Mouse (Mus musculus) central nervous system, embryonic 18 days (tissue): Measurements from ENCODE around the gene Abhd16b. TPM values are rescaled to one million over a fixed set of nuclear protein-coding genes. Genes with fewer than 3 reads are reported as not detected.

Experiments used
- polyA plus RNA-seq: library from polyadenylated mRNA; depleted of rRNA; stranded (reverse); fragments of >200 nt; gene quantifications from 2 replicates; pipeline ENCODE4 v1.2.3, GENCODE M21; 2012; rRNA removed

Gene Abhd16b
- not detected in 2 replicates for polyA plus RNA-seq

DNA sequence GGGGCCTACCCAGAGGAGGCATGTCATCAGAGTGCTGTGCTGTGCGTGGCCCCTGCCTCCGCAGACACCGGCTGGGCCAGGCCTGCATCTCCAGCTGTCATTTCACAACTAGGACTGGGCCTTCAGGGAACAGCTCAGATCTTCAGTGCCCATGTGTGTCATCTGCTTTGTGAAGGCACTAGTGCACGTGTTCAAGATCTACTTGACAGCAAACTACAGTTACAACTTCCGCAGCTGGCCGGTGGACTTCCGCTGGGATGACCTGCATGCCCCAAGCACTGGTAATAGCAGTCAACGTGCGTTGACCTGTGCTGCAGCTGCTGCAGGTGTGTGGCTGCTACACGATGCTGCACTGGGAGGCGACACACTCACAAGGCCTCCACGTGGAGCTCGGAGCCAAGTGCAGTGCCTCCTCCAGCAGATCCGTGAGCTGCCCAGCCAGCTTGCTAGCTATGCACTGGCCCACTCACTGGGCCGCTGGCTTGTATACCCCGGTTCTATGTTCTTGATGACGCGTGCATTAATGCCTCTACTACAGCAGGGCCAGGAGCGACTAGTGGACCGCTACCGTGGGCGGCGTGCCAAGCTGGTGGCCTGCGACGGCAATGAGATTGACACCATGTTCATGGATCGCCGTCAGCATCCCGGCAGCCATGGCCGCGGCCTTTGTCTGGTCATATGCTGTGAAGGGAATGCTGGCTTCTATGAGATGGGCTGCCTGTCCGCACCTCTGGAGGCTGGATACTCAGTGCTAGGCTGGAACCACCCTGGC lies at the start of gene Abhd16b:
Abhd16b (plus strand) TSS at position 51 of the 772 bp plus-strand sequence.

DNA sequence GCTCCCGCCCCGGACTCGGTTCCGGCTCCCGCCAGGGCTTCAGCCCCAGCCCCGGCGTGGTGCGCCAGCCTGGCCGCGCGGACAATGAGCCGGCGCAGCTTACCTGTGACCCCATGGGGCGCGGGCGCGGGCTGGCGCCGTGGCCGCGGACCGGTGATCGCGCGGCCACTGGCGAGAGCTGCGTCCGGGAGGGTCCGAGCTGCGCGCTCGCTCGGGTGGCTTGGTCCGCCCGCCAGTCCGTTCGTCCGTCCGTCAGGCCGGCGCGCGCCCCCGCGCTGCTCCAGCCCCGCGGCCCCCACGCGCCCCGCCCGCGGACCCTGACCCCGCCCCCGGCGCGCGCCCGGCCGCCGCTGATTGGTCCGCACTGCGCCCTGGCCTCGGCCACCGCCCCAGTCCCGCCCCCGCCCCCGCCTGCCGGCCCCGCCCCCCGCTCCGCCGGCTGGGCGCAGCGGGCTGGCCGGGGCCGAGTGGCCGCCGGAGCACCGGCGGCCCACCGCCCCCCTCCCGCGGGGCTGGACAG lies 33.8 kb upstream of the Abhd16b start, which contains the start of gene Zbtb46:
Zbtb46 (minus strand) TSS at position 274 of the 520 bp plus-strand sequence.

DNA sequence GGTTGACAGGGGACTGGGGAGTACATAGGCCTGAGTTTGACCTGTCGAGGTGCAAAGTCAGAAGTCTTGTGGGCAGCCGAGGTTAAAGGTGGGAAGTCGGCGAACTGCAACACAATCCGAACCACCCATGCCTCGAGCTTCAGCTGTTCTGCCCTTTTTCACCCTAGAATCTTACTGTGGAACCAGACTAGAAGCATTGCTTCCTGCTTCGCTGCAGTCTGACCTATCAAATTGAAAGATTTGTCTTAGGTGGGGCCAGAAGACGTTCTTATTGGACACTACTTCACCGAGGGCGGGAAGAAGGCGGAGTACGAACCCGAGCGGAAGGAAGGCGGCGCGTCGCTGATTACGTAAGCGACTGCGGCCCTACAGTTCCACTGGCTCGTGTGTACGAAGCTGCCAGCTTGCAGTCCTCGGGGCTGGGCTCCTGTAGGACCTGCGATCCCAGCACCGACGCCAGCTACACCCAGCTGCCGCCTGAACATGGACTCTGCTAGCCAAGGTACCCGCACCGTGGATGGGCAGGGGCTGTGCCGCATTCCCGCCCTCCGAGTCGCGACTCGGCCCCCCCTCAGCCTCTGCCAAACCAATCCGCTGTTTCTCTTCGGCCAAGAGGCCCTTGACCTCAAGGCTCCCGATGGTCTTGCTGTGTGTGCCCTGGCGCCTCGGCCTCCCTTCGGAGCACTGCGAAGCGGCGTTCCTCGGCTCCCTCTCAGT lies 4.0 kb downstream of the Abhd16b start, which contains the start of gene Tpd52l2:
Tpd52l2 (plus strand) TSS at position 312 of the 717 bp plus-strand sequence.

DNA sequence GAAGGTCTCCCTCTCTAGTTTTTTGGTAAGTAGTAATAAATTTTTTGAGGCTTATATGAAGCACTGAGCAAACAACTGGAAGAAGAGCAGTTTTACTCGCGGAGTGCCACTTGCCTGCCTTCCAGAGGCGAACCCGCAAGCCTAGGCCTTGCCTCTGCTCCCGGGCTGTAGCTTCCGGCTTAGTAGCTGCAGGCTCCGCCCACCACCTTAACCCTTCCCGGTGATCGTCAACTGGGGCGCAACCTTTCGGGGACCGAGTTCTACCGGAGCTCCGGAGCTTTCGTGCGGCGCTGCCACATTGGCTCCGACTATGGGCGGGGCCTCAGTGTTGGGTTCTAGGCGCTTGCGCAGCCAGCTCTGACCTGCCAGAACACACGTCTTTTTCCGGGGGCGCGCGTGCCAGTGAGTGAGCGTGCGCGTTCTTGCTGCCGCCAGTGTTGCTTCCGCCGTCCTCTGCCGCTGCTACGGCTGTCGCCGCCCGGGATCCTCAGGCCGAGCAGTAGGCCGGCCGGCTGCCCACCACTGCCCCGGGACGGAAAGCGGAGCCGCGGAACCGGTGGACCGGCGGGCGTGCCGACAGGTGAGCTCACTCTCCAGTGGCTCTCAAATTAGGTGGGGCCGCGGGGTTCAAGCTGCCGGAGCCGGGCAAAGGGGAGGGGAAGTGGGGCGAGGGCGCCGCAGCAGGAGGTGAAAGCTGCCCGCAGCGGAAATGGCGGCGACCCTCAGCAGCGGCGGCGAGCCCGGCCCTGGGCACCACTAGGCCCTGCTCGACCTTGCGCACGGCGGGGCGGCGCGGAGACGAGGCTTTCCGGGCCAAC lies 27.3 kb downstream of the Abhd16b start, which contains the start of gene Dnajc5:
Dnajc5 (plus strand) TSS at position 368 of the 818 bp plus-strand sequence.

Other genes starting within 250 kb of the Abhd16b start
- gene Gmeb2, start 205.2 kb upstream of the Abhd16b start, polyA plus RNA-seq, result 27.2 and 29.7 TPM in 2 replicates
- gene Stmn3, start 178.7 kb upstream of the Abhd16b start, polyA plus RNA-seq, result 1,007 and 1,209 TPM in 2 replicates
- 99.7 and 111 TPM in 2 replicates for gene Rtel1, start 173.5 kb upstream of the Abhd16b start, polyA plus RNA-seq
- 130 and 133 TPM in 2 replicates for gene Zgpat, start 128.3 kb upstream of the Abhd16b start, polyA plus RNA-seq
- 104 and 107 TPM in 2 replicates for gene Arfrp1, start 127.8 kb upstream of the Abhd16b start, polyA plus RNA-seq
- gene Lime1, start 113.1 kb upstream of the Abhd16b start, polyA plus RNA-seq, result 115 and 119 TPM in 2 replicates
- 10.0 and 11.4 TPM in 2 replicates for gene Zbtb46, start 33.8 kb upstream of the Abhd16b start, polyA plus RNA-seq
- gene Tpd52l2, start 3.9 kb downstream of the Abhd16b start, polyA plus RNA-seq, result 108 and 119 TPM in 2 replicates
- gene Dnajc5, start 27.3 kb downstream of the Abhd16b start, polyA plus RNA-seq, result 183 and 196 TPM in 2 replicates
- 149 and 150 TPM in 2 replicates for gene Uckl1, start 91.7 kb downstream of the Abhd16b start, polyA plus RNA-seq
- gene Prpf6, start 98.7 kb downstream of the Abhd16b start, polyA plus RNA-seq, result 34.2 and 36.7 TPM in 2 replicates
- 109 and 115 TPM in 2 replicates for gene Zfp512b, start 99.6 kb downstream of the Abhd16b start, polyA plus RNA-seq
- gene Samd10, start 106.0 kb downstream of the Abhd16b start, polyA plus RNA-seq, result 116 and 121 TPM in 2 replicates
- gene Gm29797, start 163.8 kb downstream of the Abhd16b start, polyA plus RNA-seq, result 0.31 TPM in 1 of 2 replicates, not detected in the other
- 17.6 and 18.4 TPM in 2 replicates for gene Sox18, start 178.4 kb downstream of the Abhd16b start, polyA plus RNA-seq
- 94.0 and 96.3 TPM in 2 replicates for gene Tcea2, start 187.1 kb downstream of the Abhd16b start, polyA plus RNA-seq
- 103 and 106 TPM in 2 replicates for gene Rgs19, start 200.8 kb downstream of the Abhd16b start, polyA plus RNA-seq
- gene Lkaaear1, start 205.2 kb downstream of the Abhd16b start, polyA plus RNA-seq, result not detected in 2 replicates
- 82.6 and 85.7 TPM in 2 replicates for gene Oprl1, start 221.8 kb downstream of the Abhd16b start, polyA plus RNA-seq